Mouse (Mus musculus) MN1 (cell line): ENCODE measurements at regions not wholly inside any gene's neighbourhood (a gene's known extent, or its start where the extent isn't known, plus 50 kb on each side); places are given as distances from the start of the nearest gene placed in this dataset.

Experiments used
- DNase-seq: peaks from one replicate; pipeline ENCODE4 v3.0.0-alpha.2; 2016; ENCODE audit warnings: low spot score

- DNase-seq: no peak
These were observed 184.5 kb upstream of the Jmjd1c start for GRCm38 (mm10) chr10:66911261-66911911.

GRCm38 (mm10) chr10:66912440-66912839, 183.5 kb upstream of the Jmjd1c start:
- no peak for DNase-seq

GRCm38 (mm10) chr10:66913187-66913586, 182.7 kb upstream of the Jmjd1c start:
- DNase-seq: no peak

- DNase-seq: no peak
These were observed 182.3 kb upstream of the Jmjd1c start for GRCm38 (mm10) chr10:66913627-66914026.

GRCm38 (mm10) chr10:66914288-66914975, 181.5 kb upstream of the Jmjd1c start:
- no peak for DNase-seq

- DNase-seq: no peak
These were observed 180.1 kb upstream of the Jmjd1c start for GRCm38 (mm10) chr10:66915801-66916200.

- no peak for DNase-seq
These were observed 178.2 kb upstream of the Jmjd1c start for GRCm38 (mm10) chr10:66917725-66918124.

GRCm38 (mm10) chr10:66918713-66919112, 177.2 kb upstream of the Jmjd1c start:
- DNase-seq: no peak

- DNase-seq: peak; percentile 96
These were observed 175.8 kb upstream of the Jmjd1c start for GRCm38 (mm10) chr10:66919953-66920760.

- DNase-seq: peak; percentile 96
These were observed 174.9 kb upstream of the Jmjd1c start for GRCm38 (mm10) chr10:66920761-66921684.

- DNase-seq: no peak
These were observed 174.1 kb upstream of the Jmjd1c start for GRCm38 (mm10) chr10:66921776-66922175.

GRCm38 (mm10) chr10:66922314-66922713, 173.6 kb upstream of the Jmjd1c start:
- DNase-seq: peak; percentile 39

GRCm38 (mm10) chr10:66923947-66924346, 172.0 kb upstream of the Jmjd1c start:
- no peak for DNase-seq

- no peak for DNase-seq
These were observed 171.5 kb upstream of the Jmjd1c start for GRCm38 (mm10) chr10:66924418-66924817.

- DNase-seq: no peak
These were observed 170.3 kb upstream of the Jmjd1c start for GRCm38 (mm10) chr10:66925553-66926127.

- no peak for DNase-seq
These were observed 168.3 kb upstream of the Jmjd1c start for GRCm38 (mm10) chr10:66927651-66928050.

- DNase-seq: peak; percentile 79
These were observed 167.5 kb upstream of the Jmjd1c start for GRCm38 (mm10) chr10:66928211-66928990.

GRCm38 (mm10) chr10:66930563-66930962, 165.4 kb upstream of the Jmjd1c start:
- no peak for DNase-seq

GRCm38 (mm10) chr10:66931505-66931904, 164.4 kb upstream of the Jmjd1c start:
- no peak for DNase-seq

- no peak for DNase-seq
These were observed 163.4 kb upstream of the Jmjd1c start for GRCm38 (mm10) chr10:66932544-66932943.

GRCm38 (mm10) chr10:66933689-66934088, 162.2 kb upstream of the Jmjd1c start:
- DNase-seq: no peak
